Mouse (Mus musculus): ENCODE measurements around the gene Opn3. TPM values are rescaled to one million over a fixed set of nuclear protein-coding genes. Genes with fewer than 3 reads are reported as not detected.

Opn3 gene
- polyA plus RNA-seq, 1 experiment from 2014 or later = 8.2 TPM

GRCm38 (mm10) chr1:175692997-175693361 lies 403 bp upstream of the Opn3 start:
- peak overlapping the region; percentile 50; the same call in 1 of the 2 replicates for H3K9ac ChIP-seq (replicated peaks)
- WGBS = under 1% methylated on average over 15 of the region's 17 CpGs
- H3K4me2 ChIP-seq = peak overlapping the region; percentile 58
- H3K9me3 ChIP-seq = no peaks in the 10 kb centered on the region
- 0 out of 2 replicates have a peak overlapping the region, but pooled peaks have one; percentile 89 for H3K27ac ChIP-seq
- H3K27me3 ChIP-seq = no peaks in the 10 kb centered on the region
- ATAC-seq (ENCODE audit: insufficient number of reproducible peaks, insufficient read depth, low FRiP score, low TSS enrichment, low read depth) = no peak; the same call in 1 of the 2 replicates
- H3K4me1 ChIP-seq (replicated peaks) = peaks cover 11% of the 10 kb centered on the region; the same call in 1 of the 2 replicates
- H3K36me3 ChIP-seq = peaks cover 3% of the 10 kb centered on the region
- H3K4me3 ChIP-seq (replicated peaks) = peak overlapping the region; percentile 72

- peak overlapping the region; percentile 89 for H3K27ac ChIP-seq
- H3K27me3 ChIP-seq = no peaks in the 10 kb centered on the region
- H3K9me3 ChIP-seq = no peaks in the 10 kb centered on the region
- H3K36me3 ChIP-seq = peaks cover 15% of the 10 kb centered on the region
- peak overlapping the region; percentile 80 for H3K9ac ChIP-seq (replicated peaks)
- peaks cover 11% of the 10 kb centered on the region; the same call in 1 of the 2 replicates for H3K4me1 ChIP-seq (replicated peaks)
- no peak for ATAC-seq (ENCODE audit: insufficient number of reproducible peaks, insufficient read depth, low FRiP score, low TSS enrichment, low read depth)
- H3K4me2 ChIP-seq = peak overlapping the region; percentile 65
- peak overlapping the region; percentile 72 for H3K4me3 ChIP-seq (replicated peaks)
- WGBS = 2% methylated on average over 22 of the region's 22 CpGs
These were observed 810 bp downstream of the Opn3 start for GRCm38 (mm10) chr1:175691686-175692245.

- 84% methylated on average over 6 of the region's 6 CpGs for WGBS
- ATAC-seq (ENCODE audit: insufficient number of reproducible peaks, insufficient read depth, low FRiP score, low TSS enrichment, low read depth) = no peak
- Histone ChIP-seq H3K9ac (replicated peaks) (no peak overlapping the region), H3K4me3 (replicated peaks) (no peak overlapping the region), H3K4me2 (no peak overlapping the region), H3K4me1 (replicated peaks) (no peaks in the 10 kb centered on the region), H3K27me3 (no peaks in the 10 kb centered on the region), H3K27ac (no peak overlapping the region), H3K36me3 (peaks cover 10% of the 10 kb centered on the region; the same call in 1 of the 2 replicates), H3K9me3 (no peaks in the 10 kb centered on the region)
These were observed 11.6 kb downstream of the Opn3 start for GRCm38 (mm10) chr1:175680995-175681394.

GRCm38 (mm10) chr1:175677459-175677858 lies 15.1 kb downstream of the Opn3 start:
- H3K4me2 ChIP-seq = no peak overlapping the region
- 0 out of 2 replicates have a peak, but pooled peaks cover 3% of the 10 kb centered on the region for H3K36me3 ChIP-seq
- WGBS = 82% methylated on average over 6 of the region's 6 CpGs
- no peak overlapping the region for H3K27ac ChIP-seq
- no peak overlapping the region for H3K4me3 ChIP-seq (replicated peaks)
- no peak overlapping the region for H3K9ac ChIP-seq (replicated peaks)
- H3K4me1 ChIP-seq (replicated peaks) = no peaks in the 10 kb centered on the region
- H3K27me3 ChIP-seq = no peaks in the 10 kb centered on the region
- no peaks in the 10 kb centered on the region for H3K9me3 ChIP-seq
- ATAC-seq (ENCODE audit: insufficient number of reproducible peaks, insufficient read depth, low FRiP score, low TSS enrichment, low read depth) = no peak

- ATAC-seq (ENCODE audit: insufficient number of reproducible peaks, insufficient read depth, low FRiP score, low TSS enrichment, low read depth) = no peak
- Histone ChIP-seq H3K9ac (replicated peaks) (no peak overlapping the region), H3K27ac (no peak overlapping the region), H3K4me1 (replicated peaks) (no peaks in the 10 kb centered on the region), H3K36me3 (no peaks in the 10 kb centered on the region), H3K9me3 (no peaks in the 10 kb centered on the region), H3K27me3 (no peaks in the 10 kb centered on the region), H3K4me3 (replicated peaks) (no peak overlapping the region), H3K4me2 (no peak overlapping the region)
- WGBS = 84% methylated on average over 6 of the region's 6 CpGs
These were observed 17.5 kb downstream of the Opn3 start for GRCm38 (mm10) chr1:175675116-175675515.

GRCm38 (mm10) chr1:175673563-175674325 lies 18.8 kb downstream of the Opn3 start:
- no peak overlapping the region for H3K9ac ChIP-seq (replicated peaks)
- H3K27me3 ChIP-seq = no peaks in the 10 kb centered on the region
- no peak overlapping the region for H3K4me2 ChIP-seq
- ATAC-seq (ENCODE audit: insufficient number of reproducible peaks, insufficient read depth, low FRiP score, low TSS enrichment, low read depth) = no peak
- no peaks in the 10 kb centered on the region for H3K36me3 ChIP-seq
- 84% methylated on average over 7 of the region's 7 CpGs for WGBS
- H3K9me3 ChIP-seq = no peaks in the 10 kb centered on the region
- H3K4me1 ChIP-seq (replicated peaks) = 0 out of 2 replicates have a peak, but pooled peaks cover 2% of the 10 kb centered on the region
- H3K4me3 ChIP-seq (replicated peaks) = no peak overlapping the region
- H3K27ac ChIP-seq = no peak overlapping the region

- no peak for ATAC-seq (ENCODE audit: insufficient number of reproducible peaks, insufficient read depth, low FRiP score, low TSS enrichment, low read depth)
- 46% methylated on average over 1 of the region's 1 CpGs for WGBS
- Histone ChIP-seq H3K9ac (replicated peaks) (no peak overlapping the region), H3K9me3 (no peaks in the 10 kb centered on the region), H3K27ac (no peak overlapping the region), H3K36me3 (no peaks in the 10 kb centered on the region), H3K4me2 (no peak overlapping the region), H3K4me3 (replicated peaks) (no peak overlapping the region), H3K27me3 (no peaks in the 10 kb centered on the region), H3K4me1 (replicated peaks) (0 out of 2 replicates have a peak, but pooled peaks cover 3% of the 10 kb centered on the region)
These were observed 20.9 kb downstream of the Opn3 start for GRCm38 (mm10) chr1:175671626-175672025.

GRCm38 (mm10) chr1:175670042-175670441 lies 22.5 kb downstream of the Opn3 start:
- no peaks in the 10 kb centered on the region for H3K27me3 ChIP-seq
- ATAC-seq (ENCODE audit: insufficient number of reproducible peaks, insufficient read depth, low FRiP score, low TSS enrichment, low read depth) = no peak
- H3K9me3 ChIP-seq = no peaks in the 10 kb centered on the region
- no peaks in the 10 kb centered on the region for H3K36me3 ChIP-seq
- 78% methylated on average over 7 of the region's 7 CpGs for WGBS
- H3K27ac ChIP-seq = no peak overlapping the region
- H3K4me3 ChIP-seq (replicated peaks) = no peak overlapping the region
- H3K4me1 ChIP-seq (replicated peaks) = 0 out of 2 replicates have a peak, but pooled peaks cover 3% of the 10 kb centered on the region
- no peak overlapping the region for H3K4me2 ChIP-seq
- no peak overlapping the region for H3K9ac ChIP-seq (replicated peaks)

- Histone ChIP-seq H3K27ac (no peak overlapping the region), H3K4me2 (no peak overlapping the region), H3K4me3 (replicated peaks) (no peak overlapping the region), H3K9ac (replicated peaks) (no peak overlapping the region), H3K9me3 (no peaks in the 10 kb centered on the region), H3K4me1 (replicated peaks) (0 out of 2 replicates have a peak, but pooled peaks cover 3% of the 10 kb centered on the region), H3K27me3 (no peaks in the 10 kb centered on the region), H3K36me3 (no peaks in the 10 kb centered on the region)
- ATAC-seq (ENCODE audit: insufficient number of reproducible peaks, insufficient read depth, low FRiP score, low TSS enrichment, low read depth) = no peak
- WGBS = 93% methylated on average over 3 of the region's 3 CpGs
These were observed 23.1 kb downstream of the Opn3 start for GRCm38 (mm10) chr1:175669456-175669855.

GRCm38 (mm10) chr1:175668666-175669405 lies 23.7 kb downstream of the Opn3 start:
- Histone ChIP-seq H3K9me3 (no peaks in the 10 kb centered on the region), H3K4me2 (no peak overlapping the region), H3K4me1 (replicated peaks) (0 out of 2 replicates have a peak, but pooled peaks cover 3% of the 10 kb centered on the region), H3K27me3 (no peaks in the 10 kb centered on the region), H3K36me3 (no peaks in the 10 kb centered on the region), H3K27ac (no peak overlapping the region), H3K9ac (replicated peaks) (no peak overlapping the region), H3K4me3 (replicated peaks) (no peak overlapping the region)
- WGBS = 80% methylated on average over 5 of the region's 5 CpGs
- no peak for ATAC-seq (ENCODE audit: insufficient number of reproducible peaks, insufficient read depth, low FRiP score, low TSS enrichment, low read depth)

GRCm38 (mm10) chr1:175659900-175660299 lies 32.7 kb downstream of the Opn3 start:
- Histone ChIP-seq H3K4me2 (no peak overlapping the region), H3K4me1 (replicated peaks) (no peaks in the 10 kb centered on the region), H3K27me3 (no peaks in the 10 kb centered on the region), H3K9ac (replicated peaks) (no peak overlapping the region), H3K27ac (no peak overlapping the region), H3K36me3 (peaks cover 5% of the 10 kb centered on the region; the same call in 1 of the 2 replicates), H3K4me3 (replicated peaks) (no peak overlapping the region), H3K9me3 (no peaks in the 10 kb centered on the region)
- no peak for ATAC-seq (ENCODE audit: insufficient number of reproducible peaks, insufficient read depth, low FRiP score, low TSS enrichment, low read depth)
- 94% methylated on average over 4 of the region's 4 CpGs for WGBS

All from limb, embryonic 12.5 days (tissue).